Mouse (Mus musculus) MN1 (cell line): Measurements from ENCODE around the gene Pla2g7.
"Not testable (repeated sequence)": the region's sequence is repeated elsewhere in the genome, so short reads cannot be mapped to it uniquely, and the experiment has no call there.

Source experiments
- DNase-seq: peaks from one replicate; pipeline ENCODE4 v3.0.0-alpha.2; 2016; ENCODE audit warnings: low spot score

Gene Pla2g7

DNA sequence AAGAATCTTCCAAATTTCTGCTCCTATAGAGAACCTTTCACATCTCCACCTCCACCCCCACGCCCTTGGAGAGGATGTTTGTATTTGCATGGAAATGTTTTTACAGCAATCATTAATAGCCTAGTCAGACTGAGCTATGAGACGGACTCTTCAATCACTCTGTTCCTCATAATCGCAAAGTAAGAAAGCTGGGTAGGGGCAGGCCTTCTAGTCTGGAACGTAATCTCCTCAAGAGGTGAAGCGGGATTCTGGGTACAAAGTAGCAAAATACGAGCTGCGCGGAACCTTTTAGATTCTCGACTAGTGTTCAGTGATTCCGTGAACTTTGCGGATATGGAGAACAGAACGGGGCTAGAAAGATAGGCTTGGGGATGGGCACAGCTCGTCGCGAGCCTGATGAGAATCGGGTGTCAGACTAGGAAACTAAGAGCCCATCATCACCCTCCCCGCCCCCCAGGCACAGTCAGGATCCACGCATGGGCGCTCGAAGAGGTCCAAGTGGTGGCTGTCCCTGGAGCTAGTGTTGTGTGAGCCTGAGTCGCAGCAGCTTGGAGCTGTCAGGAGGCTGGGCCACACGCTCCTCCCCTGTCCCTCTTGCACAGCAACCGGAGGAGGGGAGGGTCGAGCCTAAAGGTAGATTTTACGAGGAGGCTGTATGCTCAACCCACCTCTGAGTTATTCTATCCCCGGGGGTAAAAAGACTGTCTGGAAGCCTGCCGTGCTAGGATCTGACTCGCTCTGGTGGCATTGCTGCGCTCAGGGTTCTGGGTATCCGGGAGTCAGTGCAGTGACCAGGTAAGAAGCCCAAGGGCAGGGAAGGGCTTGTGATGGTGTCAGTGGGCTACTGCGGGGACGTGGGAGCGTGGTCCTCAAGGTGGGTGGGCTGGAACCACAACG, at the start of gene Pla2g7:
Gene Pla2g7 (plus strand): TSS at position 107 of the 897 bp plus-strand sequence.
- DNase-seq = no peak

- DNase-seq = peak; percentile 42
Measured at GRCm38 (mm10) chr17:43518644-43519409, 49.1 kb upstream of the Pla2g7 start.

- DNase-seq = no peak
Measured at GRCm38 (mm10) chr17:43520166-43520565, 47.7 kb upstream of the Pla2g7 start.

DNA sequence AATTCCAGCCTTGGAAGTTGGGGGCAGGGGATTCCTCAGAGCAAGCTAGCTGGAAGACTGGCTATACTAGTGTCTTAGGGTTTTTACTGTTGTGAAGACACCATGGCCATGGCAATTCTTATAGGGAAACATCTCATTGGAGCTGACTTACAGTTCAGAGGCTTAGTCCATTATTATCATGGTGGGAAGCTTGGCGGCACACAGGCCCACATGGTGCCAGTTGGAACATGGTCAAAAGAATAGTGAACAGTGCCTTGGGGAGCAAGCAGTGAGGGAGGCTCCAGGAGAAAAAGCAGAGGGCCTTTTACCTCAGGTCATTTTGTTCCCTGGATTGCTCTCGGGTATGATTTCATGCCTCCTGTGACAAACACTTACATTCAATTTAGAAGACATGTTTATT, 37.4 kb upstream of the Pla2g7 start:
- no peak for DNase-seq

DNA sequence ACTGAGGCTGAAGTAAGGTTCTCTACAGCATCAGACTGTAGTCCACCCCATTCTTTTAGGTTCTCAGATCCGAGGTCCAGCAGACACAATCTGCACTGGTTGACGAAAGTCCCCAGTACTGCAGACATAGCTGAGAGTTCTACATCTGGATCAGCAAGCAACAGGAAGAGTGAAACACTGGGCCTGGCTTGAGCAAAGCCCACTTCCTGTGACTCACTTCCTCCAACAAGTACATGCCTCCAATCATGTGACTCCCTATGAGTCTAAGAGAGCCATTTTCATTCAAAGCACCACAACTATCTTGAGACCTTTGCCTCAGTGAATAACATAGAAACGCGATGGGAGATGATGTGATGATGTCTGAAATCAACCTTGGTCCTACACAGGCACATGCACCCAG, 36.7 kb upstream of the Pla2g7 start:
- DNase-seq = no peak

- no peak for DNase-seq
Measured at GRCm38 (mm10) chr17:43534362-43535222, 33.3 kb upstream of the Pla2g7 start.

DNA sequence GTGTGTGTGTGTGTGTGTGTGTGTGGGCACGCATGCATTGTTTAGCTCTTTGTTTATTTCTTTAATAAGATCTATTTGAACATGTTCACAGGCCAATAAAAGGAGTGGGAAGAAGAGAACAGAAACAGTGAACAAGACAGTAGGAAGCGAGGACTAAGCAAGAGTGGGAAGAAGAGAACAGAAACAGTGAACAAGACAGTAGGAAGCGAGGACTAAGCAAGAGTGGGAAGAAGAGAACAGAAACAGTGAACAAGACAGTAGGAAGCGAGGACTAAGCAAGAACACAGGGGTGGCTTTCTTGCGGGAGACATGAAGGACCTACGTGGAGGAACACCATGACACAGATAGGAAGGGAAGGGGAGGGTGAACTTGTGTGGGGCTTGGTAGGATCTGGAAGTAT, 31.1 kb upstream of the Pla2g7 start:
- not testable (repeated sequence) for DNase-seq

GRCm38 (mm10) chr17:43538767-43539166, 29.1 kb upstream of the Pla2g7 start:
- DNase-seq = no peak

DNA sequence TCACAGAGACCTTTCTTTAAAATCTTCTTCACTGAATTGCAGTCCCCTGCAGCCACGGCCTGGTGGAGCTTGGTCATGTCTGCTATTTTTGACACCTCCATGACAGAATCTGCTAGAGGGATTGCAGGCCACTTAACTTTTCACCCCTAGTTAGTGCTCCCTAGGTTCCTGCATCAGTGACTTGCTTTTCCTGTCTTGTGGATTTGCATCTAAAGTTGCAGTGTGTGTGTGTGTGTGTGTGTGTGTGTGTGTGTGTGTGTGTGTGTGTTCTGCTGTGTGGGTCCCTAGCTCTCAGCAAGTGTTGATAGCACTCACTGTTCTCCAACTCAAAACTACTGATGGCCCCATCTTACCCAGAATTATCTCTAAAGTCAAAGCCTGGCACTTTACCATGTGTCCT, 24.4 kb upstream of the Pla2g7 start, which contains the start of gene Ankrd66:
Gene Ankrd66 (minus strand): TSS at position 101 of the 400 bp plus-strand sequence.
- no peak for DNase-seq

GRCm38 (mm10) chr17:43544040-43544439, 23.9 kb upstream of the Pla2g7 start:
- no peak for DNase-seq

GRCm38 (mm10) chr17:43551122-43551630, 16.7 kb upstream of the Pla2g7 start:
- no peak for DNase-seq

DNA sequence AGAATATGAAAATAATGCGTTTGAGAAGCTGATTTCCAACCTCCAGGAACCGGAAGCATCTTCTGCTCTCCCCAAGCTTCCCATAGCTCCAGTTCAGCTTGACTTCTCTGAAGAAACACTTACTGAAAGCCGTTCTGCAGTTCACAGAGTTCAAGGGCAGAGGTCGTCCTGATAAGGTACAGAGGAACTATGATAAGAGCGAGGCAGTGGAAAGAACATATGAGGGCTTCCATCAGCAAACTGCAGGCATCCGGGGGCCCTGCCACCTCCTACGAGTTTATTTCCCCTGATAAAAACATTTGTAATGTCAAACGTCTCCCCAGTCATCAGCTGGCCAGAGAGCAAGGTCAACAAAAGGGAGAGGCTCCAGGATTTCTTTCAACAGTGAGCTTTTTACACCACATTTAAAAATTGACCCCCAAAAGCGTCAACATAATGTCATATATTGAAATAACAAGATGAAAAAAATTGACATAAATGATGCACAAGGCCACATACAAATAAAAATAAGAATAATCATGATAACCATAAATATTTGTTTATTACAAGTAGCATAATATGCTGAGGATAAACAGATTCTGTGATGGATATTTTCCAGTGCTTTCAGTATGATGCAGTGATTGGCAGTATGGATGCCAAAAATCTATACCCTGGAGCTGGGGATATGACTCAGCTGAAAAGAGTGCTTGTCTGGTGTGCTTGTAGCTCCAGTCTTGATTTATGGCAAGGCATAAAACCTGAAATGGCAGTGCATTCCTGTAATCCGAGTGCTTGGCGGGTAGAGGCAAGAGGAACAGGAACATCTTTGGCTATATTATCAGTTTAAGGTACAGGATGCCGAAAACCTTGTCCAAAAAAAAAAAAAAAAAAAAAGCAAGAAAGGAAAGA, 13.1 kb upstream of the Pla2g7 start:
- DNase-seq = no peak

DNA sequence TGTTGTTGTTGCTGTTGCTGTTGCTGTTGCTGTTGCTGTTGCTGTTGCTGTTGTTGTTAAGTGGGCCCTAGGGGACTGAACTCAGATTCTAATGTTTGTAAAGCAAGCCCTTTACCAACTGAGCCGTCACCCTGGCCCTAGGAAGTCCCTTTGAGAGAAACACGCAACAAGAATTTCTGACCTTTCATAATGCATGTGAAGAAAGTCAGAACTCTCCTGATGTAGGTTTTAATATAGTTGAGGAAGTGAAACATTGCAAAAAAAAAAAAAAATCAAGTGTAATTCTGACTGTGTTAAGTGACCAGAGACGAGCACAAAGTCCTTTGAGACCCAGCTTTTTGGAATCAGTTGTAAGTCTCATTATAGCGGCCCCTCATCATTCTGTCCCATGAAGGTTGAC, 10.8 kb upstream of the Pla2g7 start:
- no peak for DNase-seq

GRCm38 (mm10) chr17:43557541-43558090, 10.3 kb upstream of the Pla2g7 start:
- DNase-seq = no peak

DNA sequence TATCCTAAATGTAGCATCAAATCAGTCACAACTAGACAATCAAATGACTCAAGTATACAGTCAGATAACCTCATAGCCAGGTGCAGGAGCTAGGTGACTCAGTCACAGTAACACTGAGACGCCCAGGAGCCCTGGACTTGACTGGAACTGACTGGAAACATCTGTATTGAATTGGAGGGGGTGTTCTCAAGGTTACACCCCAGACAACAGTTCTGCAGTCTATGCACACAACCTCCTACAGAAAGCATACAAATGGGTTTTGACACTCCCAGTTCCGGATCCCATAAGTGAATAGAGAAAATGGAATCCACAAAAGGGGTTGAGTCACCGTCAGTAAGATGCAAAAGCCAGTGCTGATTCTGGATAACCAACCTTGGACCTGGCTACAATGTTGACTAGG, 9.2 kb upstream of the Pla2g7 start:
- no peak for DNase-seq

DNA sequence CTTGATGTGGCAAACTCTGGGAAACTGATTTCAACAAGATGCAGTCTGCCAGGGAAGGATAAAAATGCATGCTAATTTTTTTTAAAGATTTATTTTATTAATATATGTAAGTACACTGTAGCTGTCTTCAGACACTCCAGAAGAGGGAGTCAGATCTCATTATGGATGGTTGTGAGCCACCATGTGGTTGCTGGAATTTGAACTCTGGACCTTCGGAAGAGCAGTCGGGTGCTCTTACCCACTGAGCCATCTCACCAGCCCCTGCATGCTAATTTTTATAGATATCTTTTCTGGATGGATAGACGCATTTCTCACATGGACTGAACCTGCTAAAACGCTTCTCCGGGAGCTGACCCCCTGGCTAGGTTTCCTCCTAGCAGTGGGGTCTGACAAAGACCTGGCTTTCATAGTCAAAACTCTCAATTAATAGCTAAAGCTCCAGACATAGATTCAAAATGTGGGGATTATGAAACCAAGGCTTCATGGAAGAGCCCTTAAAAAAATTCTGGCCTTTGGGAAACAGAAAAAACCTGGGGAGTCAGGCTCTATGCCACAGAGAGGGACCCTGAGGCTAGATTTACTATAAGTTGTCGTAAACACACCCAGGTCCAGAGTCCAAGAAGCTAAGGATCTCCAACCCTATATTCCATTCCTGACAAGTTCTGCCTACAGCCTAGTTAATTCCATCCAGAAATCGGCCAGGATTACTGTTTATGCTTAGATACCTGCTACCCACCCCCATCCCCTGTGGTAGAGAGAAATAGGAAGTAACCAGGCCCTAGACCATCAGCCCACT, 4.5 kb upstream of the Pla2g7 start:
- no peak for DNase-seq

- no peak for DNase-seq
Measured at GRCm38 (mm10) chr17:43567593-43567991, 306 bp upstream of the Pla2g7 start.

GRCm38 (mm10) chr17:43569287-43569686, 1.4 kb downstream of the Pla2g7 start:
- DNase-seq = no peak

DNA sequence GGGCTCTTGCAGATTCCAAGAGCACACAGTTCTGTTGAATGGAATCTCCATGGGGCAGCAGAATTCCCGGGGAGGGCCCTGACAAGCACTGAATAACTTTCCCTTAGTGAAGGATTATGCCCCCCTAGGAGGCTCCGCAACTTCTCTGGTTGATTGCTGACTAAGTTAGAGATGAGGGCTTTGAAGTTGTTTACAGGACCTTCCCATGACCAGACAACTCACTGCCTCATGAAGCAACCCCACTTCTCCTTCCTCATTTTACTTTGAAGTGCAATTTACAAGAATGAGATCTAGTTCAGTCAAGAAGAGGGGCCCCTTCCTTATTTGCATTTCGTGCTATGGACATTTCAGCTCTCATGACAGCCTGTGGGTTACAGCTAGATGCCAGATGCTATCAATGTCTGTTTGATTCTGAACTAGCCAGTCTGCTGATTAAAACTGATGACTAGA, 5.8 kb downstream of the Pla2g7 start:
- no peak for DNase-seq

GRCm38 (mm10) chr17:43580456-43580855, 12.6 kb downstream of the Pla2g7 start:
- no peak for DNase-seq
